Mouse (Mus musculus) T-helper 1 cell (primary cell): ENCODE measurements around the gene Klrg2.

Experiments
- in situ Hi-C: fragments of 300-600 bp; cut with MboI, MseI; formaldehyde crosslinking; loops from one replicate; pipeline ENCODE4 v1.15.1; 2025; ENCODE audit warnings: high pct_unique_total_duplicates

Gene Klrg2

GRCm38 (mm10) chr6:38629556-38629955, 7.5 kb downstream of the Klrg2 start:
- in situ Hi-C loops = no loop called here

- in situ Hi-C loops = no loop called here
Measured at GRCm38 (mm10) chr6:38627486-38627885, 9.6 kb downstream of the Klrg2 start.

- in situ Hi-C loops = no loop called here
Measured at GRCm38 (mm10) chr6:38627081-38627480, 10.0 kb downstream of the Klrg2 start.

GRCm38 (mm10) chr6:38626086-38626485, 11.0 kb downstream of the Klrg2 start:
- in situ Hi-C loops = no loop called here

- in situ Hi-C loops = no loop called here
Measured at GRCm38 (mm10) chr6:38624439-38624838, 12.6 kb downstream of the Klrg2 start.

GRCm38 (mm10) chr6:38623457-38623856, 13.6 kb downstream of the Klrg2 start:
- in situ Hi-C loops = no loop called here

- in situ Hi-C loops = no loop called here
Measured at GRCm38 (mm10) chr6:38622406-38622805, 14.6 kb downstream of the Klrg2 start.

- in situ Hi-C loops = no loop called here
Measured at GRCm38 (mm10) chr6:38609892-38610291, 27.1 kb downstream of the Klrg2 start.

- in situ Hi-C loops = no loop called here
Measured at GRCm38 (mm10) chr6:38597481-38597880, 39.6 kb downstream of the Klrg2 start.

- in situ Hi-C loops = no loop called here
Measured at GRCm38 (mm10) chr6:38581711-38582110, 55.3 kb downstream of the Klrg2 start.

GRCm38 (mm10) chr6:38580112-38580857, 56.8 kb downstream of the Klrg2 start:
- in situ Hi-C loops = no loop called here

GRCm38 (mm10) chr6:38576096-38576495, 60.9 kb downstream of the Klrg2 start:
- in situ Hi-C loops = no loop called here
